Mouse (Mus musculus) kidney, adult 2 months (tissue): ENCODE measurements at regions not wholly inside any gene's neighbourhood (a gene's known extent, or its start where the extent isn't known, plus 50 kb on each side); places are given as distances from the start of the nearest gene placed in this dataset.

ENCODE experiments used
- DNase-seq: peaks from one replicate; pipeline ENCODE4 v3.0.0; 2021
- H3K27ac ChIP-seq: fragments of 200-500 bp; 2 replicates; pipeline ENCODE4 v1.5.1; 2012; ENCODE audit warnings: low read depth, low read length, control low read depth, inconsistent platforms; ENCODE audit not compliant: insufficient read depth
- H3K27me3 ChIP-seq: fragments of 200-500 bp; replicated peaks from 2 replicates; pipeline ENCODE4 v1.6.1; 2012; ENCODE audit warnings: mild to moderate bottlenecking, moderate library complexity, low read length, inconsistent platforms; ENCODE audit not compliant: control insufficient read depth, insufficient read depth
- H3K36me3 ChIP-seq: fragments of 200-500 bp; 2 replicates; pipeline ENCODE4 v1.6.1; 2012; ENCODE audit warnings: mild to moderate bottlenecking, moderate library complexity, low read length, inconsistent platforms; ENCODE audit not compliant: control insufficient read depth, insufficient read depth
- H3K4me1 ChIP-seq: fragments of 200-500 bp; 2 replicates; pipeline ENCODE4 v1.6.1; 2011; ENCODE audit warnings: low read length; ENCODE audit not compliant: control insufficient read depth, insufficient read depth
- H3K4me3 ChIP-seq: fragments of 200-500 bp; 2 replicates; pipeline ENCODE4 v1.5.1; 2011; ENCODE audit warnings: mild to moderate bottlenecking, low read depth, low read length, control low read depth; ENCODE audit not compliant: insufficient read depth
- CTCF ChIP-seq: fragments of 200-500 bp; conservative IDR thresholded peaks from 2 replicates; pipeline ENCODE4 v1.5.1; 2011; ENCODE audit warnings: low read depth, mild to moderate bottlenecking, control low read depth, low read length, moderate library complexity, mixed read lengths; ENCODE audit not compliant: insufficient read depth, insufficient read length
- POLR2A ChIP-seq: fragments of 200-500 bp; IDR thresholded peaks from one replicate; pipeline ENCODE4 v1.6.1; 2011; ENCODE audit warnings: low read depth, low read length, control low read depth
- WGBS: fragments of 180-500 bp; shearing (Covaris S2); methylation state at CpG from one replicate; pipeline ENCODE4 v1.1.7; 2018; 5-methylcytosine and 5-hydroxymethylcytosine counted together

GRCm38 (mm10) chr7:138066921-138067320, 330.6 kb downstream of the Tcerg1l start:
- Histone ChIP-seq H3K27me3 (no peaks in the 10 kb centered on the region), H3K36me3 (no peaks in the 10 kb centered on the region), H3K27ac (no peak overlapping the region), H3K4me3 (no peak overlapping the region), H3K4me1 (no peaks in the 10 kb centered on the region)
- DNase-seq: no peak
- no peak for TF ChIP-seq POLR2A
- no peak for TF ChIP-seq CTCF
- WGBS: 87% methylated on average over 4 of the region's 4 CpGs

GRCm38 (mm10) chr7:138075231-138075630, 322.3 kb downstream of the Tcerg1l start:
- Histone ChIP-seq H3K27ac (no peak overlapping the region), H3K4me1 (no peaks in the 10 kb centered on the region), H3K27me3 (no peaks in the 10 kb centered on the region), H3K36me3 (no peaks in the 10 kb centered on the region), H3K4me3 (no peak overlapping the region)
- WGBS: 38% methylated on average over 3 of the region's 3 CpGs
- no peak for TF ChIP-seq POLR2A
- DNase-seq: no peak

- H3K27me3 ChIP-seq: no peaks in the 10 kb centered on the region
- 19% methylated on average over 5 of the region's 5 CpGs for WGBS
- H3K36me3 ChIP-seq: no peaks in the 10 kb centered on the region
- H3K27ac ChIP-seq: no peak overlapping the region
- H3K4me1 ChIP-seq: no peaks in the 10 kb centered on the region
- H3K4me3 ChIP-seq: no peak overlapping the region
- TF ChIP-seq POLR2A: no peak
- TF ChIP-seq CTCF: peak; percentile 92
- DNase-seq: peak; percentile 82
Observed at GRCm38 (mm10) chr7:138083980-138084379, 313.6 kb downstream of the Tcerg1l start.

GRCm38 (mm10) chr7:138107471-138108210, 289.9 kb downstream of the Tcerg1l start:
- no peaks in the 10 kb centered on the region for H3K4me1 ChIP-seq
- no peak overlapping the region for H3K4me3 ChIP-seq
- H3K27ac ChIP-seq: no peak overlapping the region
- DNase-seq: no peak
- no peaks in the 10 kb centered on the region for H3K27me3 ChIP-seq
- H3K36me3 ChIP-seq: no peaks in the 10 kb centered on the region
- TF ChIP-seq CTCF: no peak
- TF ChIP-seq POLR2A: no peak
- 63% methylated on average over 7 of the region's 7 CpGs for WGBS

GRCm38 (mm10) chr7:138121497-138121896, 276.0 kb downstream of the Tcerg1l start:
- Histone ChIP-seq H3K36me3 (no peaks in the 10 kb centered on the region), H3K4me1 (no peaks in the 10 kb centered on the region), H3K4me3 (no peak overlapping the region), H3K27me3 (no peaks in the 10 kb centered on the region), H3K27ac (no peak overlapping the region)
- no peak for DNase-seq
- WGBS: 24% methylated on average over 4 of the region's 4 CpGs
- TF ChIP-seq POLR2A (no peak), CTCF (no peak)

GRCm38 (mm10) chr7:138129701-138130100, 267.8 kb downstream of the Tcerg1l start:
- WGBS: 42% methylated on average over 2 of the region's 2 CpGs
- H3K36me3 ChIP-seq: no peaks in the 10 kb centered on the region
- no peak for DNase-seq
- TF ChIP-seq POLR2A (no peak), CTCF (no peak)
- H3K27ac ChIP-seq: no peak overlapping the region
- H3K4me1 ChIP-seq: no peaks in the 10 kb centered on the region
- H3K4me3 ChIP-seq: no peak overlapping the region
- H3K27me3 ChIP-seq: no peaks in the 10 kb centered on the region

GRCm38 (mm10) chr7:138133427-138133826, 264.1 kb downstream of the Tcerg1l start:
- no peak for DNase-seq
- Histone ChIP-seq H3K36me3 (no peaks in the 10 kb centered on the region), H3K4me3 (no peak overlapping the region), H3K27ac (no peak overlapping the region), H3K27me3 (no peaks in the 10 kb centered on the region), H3K4me1 (no peaks in the 10 kb centered on the region)
- WGBS: 92% methylated on average over 6 of the region's 6 CpGs
- TF ChIP-seq POLR2A (no peak), CTCF (no peak)

- H3K27ac ChIP-seq: no peak overlapping the region
- no peaks in the 10 kb centered on the region for H3K36me3 ChIP-seq
- H3K4me3 ChIP-seq: no peak overlapping the region
- H3K27me3 ChIP-seq: no peaks in the 10 kb centered on the region
- TF ChIP-seq CTCF: no peak
- TF ChIP-seq POLR2A: no peak
- no peak for DNase-seq
- no peaks in the 10 kb centered on the region for H3K4me1 ChIP-seq
- 55% methylated on average over 1 of the region's 1 CpGs for WGBS
Observed at GRCm38 (mm10) chr7:138137934-138138333, 259.6 kb downstream of the Tcerg1l start.
